Mouse (Mus musculus) B cell, adult 67 days (primary cell): ENCODE measurements around the gene Gm5136. TPM values are rescaled to one million over a fixed set of nuclear protein-coding genes. Genes with fewer than 3 reads are reported as not detected.

Source experiments
- total RNA-seq, 2 experiments: library from RNA; stranded (reverse); gene quantifications; 4 replicates each; pipeline ENCODE4 v1.2.4; 2023

The Gm5136 gene
- not detected for total RNA-seq

GRCm38 (mm10) chr10:108699946-108700345 is at the start of gene Gm5136:
Gene Gm5136 (minus strand): TSS chr10:108700160.

